In the genomic region with DNA sequence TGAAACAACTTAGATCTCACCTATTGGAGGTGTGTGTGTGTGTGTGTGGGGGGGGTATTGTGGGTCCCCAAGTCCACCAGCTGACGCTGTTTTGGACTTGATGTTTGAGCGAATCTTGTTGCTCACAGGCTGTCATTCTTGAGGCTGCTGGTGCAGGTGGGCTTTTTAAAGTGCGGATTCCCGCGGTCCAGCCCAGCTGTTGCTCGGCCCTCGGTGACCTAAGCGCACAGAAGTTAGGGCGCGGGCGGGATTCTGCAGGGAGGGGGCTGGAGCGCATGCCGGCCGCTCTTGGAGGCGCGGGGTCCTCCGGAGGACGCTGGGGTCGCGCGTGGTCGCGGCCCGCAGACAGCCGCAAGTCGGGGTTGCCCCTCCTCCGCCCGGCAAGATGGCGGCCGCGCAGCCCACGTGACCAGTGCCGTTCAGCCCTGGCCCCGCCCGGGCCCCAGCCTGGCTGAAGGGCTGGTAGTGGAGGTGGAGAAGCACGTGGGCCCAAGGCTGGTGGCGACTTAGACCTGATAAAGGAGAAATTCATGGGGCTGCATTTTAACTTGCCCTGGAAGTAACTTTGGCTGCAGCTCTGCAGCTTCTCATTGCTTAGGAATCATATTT, we compare ENCODE assay signal across 8 mouse cellular contexts. TPM values are rescaled to one million over a fixed set of nuclear protein-coding genes. Genes with fewer than 3 reads are reported as not detected.
A peak's percentile ranks its signal among the peaks of the same experiment; 100 is the strongest.
DNase-seq lines count a peak whose midpoint lies in the region; ATAC-seq and TF ChIP-seq lines count a peak whose summit lies in the region.

No protein-coding gene starts in this region.

- peak; percentile 38 for ATAC-seq in CD4-positive, CD25-positive, alpha-beta regulatory T cell, adult 4 months
- peak; percentile 50 for ATAC-seq in heart, embryonic 15.5 days (replicated peaks; ENCODE audit: insufficient number of reproducible peaks, insufficient read depth, low FRiP score, low read depth)
- peak; percentile 59 for ATAC-seq in liver, embryonic 14.5 days (ENCODE audit: insufficient read depth)
- ATAC-seq in stomach, embryonic 15.5 days (ENCODE audit: insufficient read depth, low FRiP score, low read depth), result peak; percentile 53; the same call in 1 of the 2 replicates

- WGBS in forebrain, embryonic 10.5 days, result under 1% methylated on average over 37 of the region's 37 CpGs
- under 1% methylated on average over 37 of the region's 37 CpGs for WGBS in heart, embryonic 15.5 days
- WGBS in liver, embryonic 14.5 days (ENCODE audit: insufficient replicate concordance), result under 1% methylated on average over 37 of the region's 37 CpGs
- under 1% methylated on average over 37 of the region's 37 CpGs for WGBS in stomach, embryonic 15.5 days

- no peaks in the 10 kb centered on the region for H3K36me3 ChIP-seq in forebrain, embryonic 10.5 days (replicated peaks)
- H3K36me3 ChIP-seq in heart, embryonic 15.5 days, result no peaks in the 10 kb centered on the region
- H3K36me3 ChIP-seq in liver, embryonic 14.5 days (replicated peaks; ENCODE audit: control insufficient read depth, insufficient read depth, low read depth), result no peaks in the 10 kb centered on the region
- no peaks in the 10 kb centered on the region for H3K36me3 ChIP-seq in stomach, embryonic 15.5 days

- no peaks in the 10 kb centered on the region for H3K9me3 ChIP-seq in forebrain, embryonic 10.5 days
- H3K9me3 ChIP-seq in heart, embryonic 15.5 days (replicated peaks), result no peaks in the 10 kb centered on the region
- H3K9me3 ChIP-seq in liver, embryonic 14.5 days (ENCODE audit: control insufficient read depth, low read length), result no peaks in the 10 kb centered on the region
- H3K9me3 ChIP-seq in stomach, embryonic 15.5 days, result no peaks in the 10 kb centered on the region

- peak overlapping the region; percentile 81 for H3K4me2 ChIP-seq in heart, embryonic 15.5 days
- H3K4me2 ChIP-seq in liver, embryonic 14.5 days (ENCODE audit: low read depth), result peak overlapping the region; percentile 83
- H3K4me2 ChIP-seq in stomach, embryonic 15.5 days, result peak overlapping the region; percentile 95

- peak overlapping the region; percentile 65 for H3K27ac ChIP-seq in brown adipose tissue, adult 24 weeks (replicated peaks; ENCODE audit: low read depth, low read length)
- peak overlapping the region; percentile 90 for H3K27ac ChIP-seq in forebrain, embryonic 10.5 days
- H3K27ac ChIP-seq in heart, embryonic 15.5 days, result peak overlapping the region; percentile 94
- H3K27ac ChIP-seq in liver, embryonic 14.5 days, result peak overlapping the region; percentile 70
- peak overlapping the region; percentile 76 for H3K27ac ChIP-seq in stomach, embryonic 15.5 days

- H3K9ac ChIP-seq in heart, embryonic 15.5 days, result peak overlapping the region; percentile 88
- peak overlapping the region; percentile 71 for H3K9ac ChIP-seq in liver, embryonic 14.5 days (replicated peaks)
- H3K9ac ChIP-seq in stomach, embryonic 15.5 days, result peak overlapping the region; percentile 73

- TF ChIP-seq CTCF in liver, embryonic 14.5 days (IDR thresholded peaks at IDR 0.05; ENCODE audit: low read depth), result no peak

- DNase-seq in forebrain, embryonic 10.5 days (ENCODE audit: extremely low spot score, low spot score), result peak; percentile 86
- DNase-seq in kidney, postnatal 25 days, result peak; percentile 91 to 95
- peak; percentile 78 to 81 (median 81) for DNase-seq in liver, embryonic 14.5 days (ENCODE audit: low read depth in 3 of 3, low spot score in 3 of 3)
- peak; percentile 88 for DNase-seq in neural tube, embryonic 10.5 days (ENCODE audit: extremely low spot score, low spot score)

- peaks cover 14% of the 10 kb centered on the region for H3K4me1 ChIP-seq in brown adipose tissue, adult 24 weeks (ENCODE audit: control insufficient read depth, insufficient read depth, insufficient read length, low read length)
- H3K4me1 ChIP-seq in forebrain, embryonic 10.5 days, result peaks cover 48% of the 10 kb centered on the region
- peaks cover 49% of the 10 kb centered on the region for H3K4me1 ChIP-seq in heart, embryonic 15.5 days (replicated peaks)
- H3K4me1 ChIP-seq in liver, embryonic 14.5 days (replicated peaks; ENCODE audit: control insufficient read depth in 2 of 2, insufficient read depth in 2 of 2, low read length in 1 of 2), result peaks cover 20 to 27% of the 10 kb centered on the region in 2 experiments
- peaks cover 11% of the 10 kb centered on the region; the same call in 1 of the 2 replicates for H3K4me1 ChIP-seq in stomach, embryonic 15.5 days

- H3K27me3 ChIP-seq in forebrain, embryonic 10.5 days (ENCODE audit: poor library complexity, severe bottlenecking), result peaks cover 14% of the 10 kb centered on the region
- H3K27me3 ChIP-seq in heart, embryonic 15.5 days, result no peaks in the 10 kb centered on the region
- H3K27me3 ChIP-seq in liver, embryonic 14.5 days (ENCODE audit: control insufficient read depth, insufficient read depth, low read length), result no peaks in the 10 kb centered on the region
- no peaks in the 10 kb centered on the region for H3K27me3 ChIP-seq in stomach, embryonic 15.5 days (replicated peaks)

- TF ChIP-seq EP300 in liver, embryonic 14.5 days (IDR thresholded peaks at IDR 0.05; ENCODE audit: low read depth), result no peak

- H3K4me3 ChIP-seq in brown adipose tissue, adult 24 weeks (ENCODE audit: insufficient read depth, low read depth, low read length), result peak overlapping the region; percentile 94
- peak overlapping the region; percentile 87 for H3K4me3 ChIP-seq in forebrain, embryonic 10.5 days
- H3K4me3 ChIP-seq in heart, embryonic 15.5 days, result peak overlapping the region; percentile 84
- peak overlapping the region; percentile 74 to 87 for H3K4me3 ChIP-seq in liver, embryonic 14.5 days (ENCODE audit: insufficient read depth in 1 of 2, low read depth in 2 of 2, low read length in 2 of 2)
- peak overlapping the region; percentile 78 for H3K4me3 ChIP-seq in stomach, embryonic 15.5 days (replicated peaks)

RNA-seq across cellular contexts. Expression of gene Zcchc2, which starts 3.5 kb away (rescaled TPM):
- polyA plus RNA-seq in CD4-positive, CD25-positive, alpha-beta regulatory T cell, adult 4 months (2017; shearing (Covaris generic)), result 1 to 10 TPM; 7.3 to 8.8 TPM
- 10.2 and 12.1 TPM in 2 replicates for polyA plus RNA-seq in brown adipose tissue, adult 24 weeks (2012; ENCODE audit: insufficient read depth, insufficient read length, missing spikeins)
- polyA plus RNA-seq in forebrain, embryonic 10.5 days (2016; fragmentation: Nextera tagmentation; extraction: Ambion mirVana), result 2.1 and 2.4 TPM in 2 replicates
- polyA plus RNA-seq in heart, embryonic 15.5 days (2015; fragmentation: Nextera tagmentation; extraction: Ambion mirVana), result 1.7 and 2.3 TPM in 2 replicates
- polyA plus RNA-seq in liver, embryonic 14.5 days (2012; rRNA removed), result 4.3 and 4.9 TPM in 2 replicates
- polyA plus RNA-seq in liver, embryonic 14.5 days (2014; fragmentation: Nextera tagmentation; extraction: Ambion mirVana), result 1.0 and 1.4 TPM in 2 replicates
- polyA plus RNA-seq in stomach, embryonic 15.5 days (2015; fragmentation: Nextera tagmentation; extraction: Ambion mirVana), result 2.5 TPM in 2 replicates

Comparison
In these comparisons a context has a peak if more than half of its experiments do, and no peak if none do; other contexts are left out.
1. Peak in every context shown above with its lines: DNase-seq, ATAC-seq, H3K4me3 ChIP-seq and H3K27ac ChIP-seq.